Mouse (Mus musculus): Measurements from ENCODE around the gene Slc4a4. TPM values are rescaled to one million over a fixed set of nuclear protein-coding genes. Genes with fewer than 3 reads are reported as not detected.
"Not testable (repeated sequence)": the region's sequence is repeated elsewhere in the genome, so short reads cannot be mapped to it uniquely, and the experiment has no call there.

Slc4a4 gene
- polyA plus RNA-seq, 1 experiment, result 3.8 TPM

GRCm38 (mm10) chr5:88960342-88961105 lies 73.9 kb downstream of the Slc4a4 start:
- no peak for DNase-seq (ENCODE audit: low spot score)

GRCm38 (mm10) chr5:88961351-88961761 lies 74.7 kb downstream of the Slc4a4 start:
- no peak for DNase-seq (ENCODE audit: low spot score)

GRCm38 (mm10) chr5:88964685-88965290 lies 78.2 kb downstream of the Slc4a4 start:
- DNase-seq (ENCODE audit: low spot score), result no peak

- DNase-seq (ENCODE audit: low spot score), result no peak
Observed at GRCm38 (mm10) chr5:88966507-88966906, 79.9 kb downstream of the Slc4a4 start.

- DNase-seq (ENCODE audit: low spot score), result no peak
Observed at GRCm38 (mm10) chr5:88968923-88969639, 82.5 kb downstream of the Slc4a4 start.

GRCm38 (mm10) chr5:88971554-88971953 lies 84.9 kb downstream of the Slc4a4 start:
- DNase-seq (ENCODE audit: low spot score), result no peak

- no peak for DNase-seq (ENCODE audit: low spot score)
Observed at GRCm38 (mm10) chr5:88972277-88972676, 85.7 kb downstream of the Slc4a4 start.

GRCm38 (mm10) chr5:88973130-88973529 lies 86.5 kb downstream of the Slc4a4 start:
- DNase-seq (ENCODE audit: low spot score), result no peak

GRCm38 (mm10) chr5:88975694-88976093 lies 89.1 kb downstream of the Slc4a4 start:
- DNase-seq (ENCODE audit: low spot score), result no peak

- DNase-seq (ENCODE audit: low spot score), result no peak
Observed at GRCm38 (mm10) chr5:88976428-88976827, 89.8 kb downstream of the Slc4a4 start.

GRCm38 (mm10) chr5:88980740-88981139 lies 94.1 kb downstream of the Slc4a4 start:
- no peak for DNase-seq (ENCODE audit: low spot score)

- DNase-seq (ENCODE audit: low spot score), result no peak
Observed at GRCm38 (mm10) chr5:88981243-88982014, 94.8 kb downstream of the Slc4a4 start.

- DNase-seq (ENCODE audit: low spot score), result no peak
Observed at GRCm38 (mm10) chr5:88982040-88982736, 95.6 kb downstream of the Slc4a4 start.

GRCm38 (mm10) chr5:88983170-88983569 lies 96.6 kb downstream of the Slc4a4 start:
- DNase-seq (ENCODE audit: low spot score), result no peak

- DNase-seq (ENCODE audit: low spot score), result no peak
Observed at GRCm38 (mm10) chr5:88983652-88984051, 97.0 kb downstream of the Slc4a4 start.

GRCm38 (mm10) chr5:88989018-88989417 lies 102.4 kb downstream of the Slc4a4 start:
- DNase-seq (ENCODE audit: low spot score), result no peak

- no peak for DNase-seq (ENCODE audit: low spot score)
Observed at GRCm38 (mm10) chr5:88990196-88990747, 103.7 kb downstream of the Slc4a4 start.

GRCm38 (mm10) chr5:88991309-88991708 lies 104.7 kb downstream of the Slc4a4 start:
- not testable (repeated sequence) for DNase-seq (ENCODE audit: low spot score)

- DNase-seq (ENCODE audit: low spot score), result no peak
Observed at GRCm38 (mm10) chr5:88994533-88994932, 107.9 kb downstream of the Slc4a4 start.

- no peak for DNase-seq (ENCODE audit: low spot score)
Observed at GRCm38 (mm10) chr5:88996246-88996645, 109.6 kb downstream of the Slc4a4 start.

GRCm38 (mm10) chr5:88997277-88997676 lies 110.7 kb downstream of the Slc4a4 start:
- DNase-seq (ENCODE audit: low spot score), result no peak
